ENCODE assay signal across 19 mouse cellular contexts in the genomic region with DNA sequence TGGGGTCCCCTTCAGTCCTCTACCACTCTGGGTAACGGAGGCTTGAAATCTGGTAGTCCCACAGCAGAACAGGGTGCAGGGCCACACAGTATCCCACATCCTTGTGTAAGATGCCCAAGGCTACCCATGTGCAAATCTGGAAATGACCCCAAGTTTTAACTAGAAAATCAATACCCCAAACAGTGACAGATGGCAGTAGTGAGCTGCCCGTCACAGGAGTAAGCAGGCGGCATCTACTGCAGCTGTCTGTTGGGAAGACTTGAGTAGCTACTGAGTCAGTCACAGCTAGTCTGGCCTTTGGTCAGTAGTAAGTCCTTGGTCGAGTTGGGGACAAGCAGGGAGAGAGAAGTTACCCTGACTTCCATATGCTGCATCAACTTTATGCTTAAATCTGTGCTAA. TPM values are rescaled to one million over a fixed set of nuclear protein-coding genes. Genes with fewer than 3 reads are reported as not detected.
DNase-seq lines count a peak whose midpoint lies in the region; ATAC-seq and TF ChIP-seq lines count a peak whose summit lies in the region.
"Had no signal": no experiment of that assay in that cellular context is flagged by ENCODE, and none has a peak within 500 bp of the region (broad histone marks: within the 10 kb centered on the region; RNA-seq: fewer than 3 reads in every experiment).

No protein-coding gene starts in this region.

- no peaks in the 10 kb centered on the region for H3K9me3 ChIP-seq in kidney, postnatal 0 days (replicated peaks; ENCODE audit: low read length)
- H3K9me3 ChIP-seq: embryonic facial prominence, embryonic 15.5 days; forebrain, embryonic 12.5 days; limb, embryonic 15.5 days; neural tube, embryonic 13.5 days; stomach, embryonic 15.5 days had no signal

- no peak overlapping the region for H3K4me3 ChIP-seq in kidney, postnatal 0 days (replicated peaks; ENCODE audit: low read depth, low read length)
- H3K4me3 ChIP-seq: embryonic facial prominence, embryonic 15.5 days; forebrain, embryonic 12.5 days; limb, embryonic 15.5 days; neural tube, embryonic 13.5 days; stomach, embryonic 15.5 days had no signal

- H3K36me3 ChIP-seq in kidney, postnatal 0 days (ENCODE audit: insufficient read depth, low read length) = no peaks in the 10 kb centered on the region
- H3K36me3 ChIP-seq: forebrain, embryonic 12.5 days; neural tube, embryonic 13.5 days; stomach, embryonic 15.5 days had no signal

- H3K9ac ChIP-seq in kidney, postnatal 0 days (ENCODE audit: low read depth, low read length) = no peak overlapping the region
- H3K9ac ChIP-seq: embryonic facial prominence, embryonic 15.5 days; forebrain, embryonic 12.5 days; limb, embryonic 15.5 days; neural tube, embryonic 13.5 days; stomach, embryonic 15.5 days had no signal

- peak; percentile 29 for DNase-seq in cerebellum, adult 9-10 months
- no peak for DNase-seq in cerebellum, postnatal 4 days (ENCODE audit: low spot score in 2 of 2)
- no peak for DNase-seq in kidney, postnatal 0 days (ENCODE audit: low spot score)
- DNase-seq in kidney, adult 9 months = no peak
- DNase-seq in 3T3-L1 (ENCODE audit: low read depth, low spot score) (peak; percentile 25), NIH3T3 (ENCODE audit: low read depth) (peak; percentile 32)
- no peak for DNase-seq in spleen, postnatal 4 days (ENCODE audit: low spot score in 2 of 2)
- DNase-seq in layer of hippocampus, postnatal 36 days = no peak
- DNase-seq: adrenal gland, adult 2 months; heart, postnatal 4 days; lung, postnatal 4 days; thymus, postnatal 36 days had no signal

- WGBS in kidney, postnatal 0 days = 81% methylated on average over 4 of the region's 4 CpGs

- H3K4me1 ChIP-seq in kidney, postnatal 0 days (replicated peaks; ENCODE audit: insufficient read depth, low read length) = 0 out of 2 replicates have a peak, but pooled peaks cover 3% of the 10 kb centered on the region

- no peak overlapping the region for H3K27ac ChIP-seq in kidney, postnatal 0 days
- H3K27ac ChIP-seq: embryonic facial prominence, embryonic 15.5 days; forebrain, embryonic 12.5 days; limb, embryonic 15.5 days; neural tube, embryonic 13.5 days; stomach, embryonic 15.5 days had no signal

- no peaks in the 10 kb centered on the region for H3K27me3 ChIP-seq in kidney, postnatal 0 days (ENCODE audit: insufficient read depth, low read length)
- H3K27me3 ChIP-seq: embryonic facial prominence, embryonic 15.5 days; forebrain, embryonic 12.5 days; limb, embryonic 15.5 days; neural tube, embryonic 13.5 days; stomach, embryonic 15.5 days had no signal

- no peak overlapping the region for H3K4me2 ChIP-seq in kidney, postnatal 0 days (ENCODE audit: low read length)
- H3K4me2 ChIP-seq: embryonic facial prominence, embryonic 15.5 days; forebrain, embryonic 12.5 days; limb, embryonic 15.5 days; neural tube, embryonic 13.5 days; stomach, embryonic 15.5 days had no signal

- no peak for ATAC-seq in kidney, postnatal 0 days (replicated peaks; ENCODE audit: low FRiP score, low read depth)
- ATAC-seq: inflammation-experienced regulatory T-cells, adult 6 months; midbrain, embryonic 16.5 days had no signal

- peak; percentile 49; the same call in 1 of the 2 replicates for TF ChIP-seq CTCF in kidney, postnatal 0 days (IDR thresholded peaks at IDR 0.05; ENCODE audit: low read depth)

RNA-seq across cellular contexts. Expression of gene Rbm19, which starts 34.9 kb away (rescaled TPM):
- polyA plus RNA-seq in kidney, postnatal 0 days (2015; fragmentation: Nextera tagmentation; extraction: Ambion mirVana) = 16.6 and 17.7 TPM in 2 replicates
- total RNA-seq in layer of hippocampus, postnatal 36 days (2021) = 10 to 100 TPM; 18.7 to 19.2 TPM

Comparison
In these comparisons a context has a peak if more than half of its experiments do, and no peak if none do; other contexts are left out.
1. DNase-seq: peak in cerebellum, adult 9-10 months (single experiment), 3T3-L1 (single experiment) and NIH3T3 (single experiment); none in cerebellum, postnatal 4 days (0 of 2), kidney, postnatal 0 days (single experiment), kidney, adult 9 months (single experiment), spleen, postnatal 4 days (0 of 2) and layer of hippocampus, postnatal 36 days (0 of 2).